Mouse (Mus musculus): ENCODE measurements around the gene Nt5c2.

GRCm38 (mm10) chr19:46901323-46901722 lies 113.6 kb downstream of the Nt5c2 start:
- TF ChIP-seq CTCF (IDR thresholded peaks at IDR 0.05; ENCODE audit: insufficient read depth, low read length) (no peak), POLR2A (IDR thresholded peaks at IDR 0.05; ENCODE audit: borderline replicate concordance, extremely low read depth, low read depth, low read length) (no peak)

Measured in lung, adult 2 months (tissue).